Mouse (Mus musculus): ENCODE measurements around the gene Cactin.

DNA sequence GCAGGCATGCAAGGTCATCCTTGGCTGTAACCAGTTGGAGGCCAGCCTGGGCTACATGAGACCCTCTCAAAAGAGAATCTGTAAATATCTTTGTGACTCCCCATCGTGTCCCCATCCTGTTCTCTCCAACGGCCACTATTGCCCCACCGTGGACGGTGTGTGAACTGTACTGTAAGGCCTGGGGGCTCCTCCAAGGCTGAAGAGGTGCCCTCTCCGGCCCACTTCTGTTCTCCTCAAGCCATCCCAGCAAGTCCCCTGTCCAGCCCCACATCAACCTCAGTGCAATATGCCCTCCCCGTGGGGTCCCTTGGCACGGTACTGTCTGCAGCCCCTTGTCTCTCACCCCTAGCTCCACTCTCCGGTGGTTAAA lies 1.6 kb upstream of the Cactin start:
- TF ChIP-seq CTCF (IDR thresholded peaks at IDR 0.05; ENCODE audit: borderline replicate concordance, insufficient read depth, low read length) (no peak), POLR2A (IDR thresholded peaks at IDR 0.05; ENCODE audit: low read depth, low read length) (no peak)

Measured in embryonic fibroblast, embryonic 13.5 days (primary cell).